ENCODE assay signal across 8 mouse cellular contexts in the genomic region with DNA sequence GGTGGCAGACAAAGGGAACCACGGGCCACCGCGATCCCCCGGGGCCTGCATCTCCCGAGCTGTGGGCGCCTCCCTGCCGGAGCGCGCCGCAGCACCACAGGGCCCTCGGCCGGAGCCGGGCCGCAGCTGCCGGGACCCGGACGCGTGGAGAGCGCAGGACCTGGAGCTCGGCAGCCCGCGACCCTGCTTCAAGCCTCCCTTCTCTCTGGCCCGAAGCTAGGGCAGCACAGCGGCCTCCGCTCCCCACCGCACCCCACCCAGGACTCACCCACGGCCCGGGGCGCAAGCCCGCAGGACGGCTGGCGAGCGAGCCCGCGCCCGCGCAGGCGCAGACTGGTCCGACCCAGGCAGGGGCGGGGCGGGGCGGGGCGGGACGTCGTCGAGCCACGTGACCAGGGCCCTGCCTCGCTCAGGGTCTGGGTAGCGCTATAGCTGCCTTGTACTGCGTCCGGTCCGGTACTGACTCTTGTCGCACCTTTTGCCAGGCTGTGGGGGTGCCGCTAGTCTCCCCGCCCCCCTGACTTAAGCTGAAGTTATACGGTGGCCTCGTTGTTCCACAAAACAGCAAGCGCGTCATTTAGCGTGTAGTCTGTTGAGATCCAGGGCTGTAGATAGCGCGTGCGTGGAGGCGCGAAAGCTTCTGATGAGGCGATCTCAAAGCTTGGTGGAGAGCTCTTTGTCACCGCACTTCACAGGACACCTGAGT. TPM values are rescaled to one million over a fixed set of nuclear protein-coding genes. Genes with fewer than 3 reads are reported as not detected.
DNase-seq lines count a peak whose midpoint lies in the region; ATAC-seq and TF ChIP-seq lines count a peak whose summit lies in the region.

A gene (minus strand): TSS at position 340 of the 706 bp plus-strand sequence.

- peak within 1 kb of the TSS; percentile 68 for H3K27ac ChIP-seq in bone marrow macrophage, adult 2 months (ENCODE audit: insufficient read depth, low read depth, low read length)
- peak within 1 kb of the TSS; percentile 76 for H3K27ac ChIP-seq in embryonic fibroblast, embryonic 13.5 days (ENCODE audit: insufficient read depth, low read length)
- H3K27ac ChIP-seq in kidney, embryonic 15.5 days = peak within 1 kb of the TSS; percentile 96

- WGBS in kidney, embryonic 15.5 days = under 1% methylated on average over 61 of the region's 67 CpGs

- H3K9ac ChIP-seq in kidney, embryonic 15.5 days = peak within 1 kb of the TSS; percentile 97

- no peaks in the 10 kb centered on the region for H3K27me3 ChIP-seq in kidney, embryonic 15.5 days

- peaks cover 11% of the 10 kb centered on the region for H3K36me3 ChIP-seq in kidney, embryonic 15.5 days

- H3K4me3 ChIP-seq in bone marrow macrophage, adult 2 months (ENCODE audit: insufficient read depth, low read length) = peak within 1 kb of the TSS; percentile 81
- peak within 1 kb of the TSS; percentile 95 for H3K4me3 ChIP-seq in embryonic fibroblast, embryonic 13.5 days (ENCODE audit: insufficient read depth, low read length)
- H3K4me3 ChIP-seq in kidney, embryonic 15.5 days (replicated peaks) = peak within 1 kb of the TSS; percentile 97

- H3K4me1 ChIP-seq in bone marrow macrophage, adult 2 months (ENCODE audit: control insufficient read depth, insufficient read depth, low read length) = peaks cover 17% of the 10 kb centered on the region
- no peaks in the 10 kb centered on the region for H3K4me1 ChIP-seq in embryonic fibroblast, embryonic 13.5 days (ENCODE audit: control insufficient read depth, insufficient read depth, low read length)
- H3K4me1 ChIP-seq in kidney, embryonic 15.5 days = peaks cover 34% of the 10 kb centered on the region

- peak; percentile 79; the same call in 1 of the 2 replicates for TF ChIP-seq POLR2A in bone marrow macrophage, adult 2 months (IDR thresholded peaks at IDR 0.05; ENCODE audit: borderline replicate concordance, low read depth, low read length)
- peak; percentile 93 for TF ChIP-seq POLR2A in embryonic fibroblast, embryonic 13.5 days (IDR thresholded peaks at IDR 0.05; ENCODE audit: low read depth, low read length)

- peak within 1 kb of the TSS; percentile 92 for H3K4me2 ChIP-seq in kidney, embryonic 15.5 days

- TF ChIP-seq CTCF in bone marrow macrophage, adult 2 months (IDR thresholded peaks at IDR 0.05; ENCODE audit: low read depth, low read length) = no peak
- no peak for TF ChIP-seq CTCF in embryonic fibroblast, embryonic 13.5 days (IDR thresholded peaks at IDR 0.05; ENCODE audit: borderline replicate concordance, insufficient read depth, low read length)

- DNase-seq in A20 (ENCODE audit: low read depth, low spot score) (peak; percentile 92), liver (peak; percentile 95)
- peak; percentile 88 to 90 for DNase-seq in heart, adult 9 months (ENCODE audit: low spot score in 2 of 2)
- peak; percentile 87 to 95 for DNase-seq in spleen, postnatal 4 days (ENCODE audit: low spot score in 2 of 2)

- H3K9me3 ChIP-seq in kidney, embryonic 15.5 days (replicated peaks) = no peaks in the 10 kb centered on the region

- peak; percentile 96 for ATAC-seq in kidney, embryonic 15.5 days (replicated peaks; ENCODE audit: low FRiP score)
- peak; percentile 87 for ATAC-seq in monocyte, adult 5-6 weeks (replicated peaks; ENCODE audit: insufficient number of reproducible peaks, low FRiP score, low TSS enrichment, poor library complexity, severe bottlenecking)

RNA-seq across cellular contexts. Expression of the gene that starts here (rescaled TPM):
- polyA plus RNA-seq in bone marrow macrophage, adult 2 months (2012; ENCODE audit: insufficient read depth, insufficient read length, missing spikeins) = 46.3 and 54.6 TPM in 2 replicates
- 65.9 and 83.6 TPM in 2 replicates for polyA plus RNA-seq in embryonic fibroblast, embryonic 13.5 days (2011; ENCODE audit: insufficient read length, low read depth, missing spikeins)
- 79.0 and 81.0 TPM in 2 replicates for polyA plus RNA-seq in kidney, embryonic 15.5 days (2015; fragmentation: Nextera tagmentation; extraction: Ambion mirVana)
- 43.4 to 47.8 TPM (median 44.2 TPM) in 3 replicates for total RNA-seq in monocyte, adult 5-6 weeks (2017)

Comparison
In these comparisons a context has a peak if more than half of its experiments do, and no peak if none do; other contexts are left out.
1. Peak in every context shown above with its lines: DNase-seq, ATAC-seq, H3K4me3 ChIP-seq and H3K27ac ChIP-seq.